Mouse (Mus musculus) megakaryocyte, embryonic 14.5 days (primary cell): Measurements from ENCODE around the gene Cgnl1. TPM values are rescaled to one million over a fixed set of nuclear protein-coding genes. Genes with fewer than 3 reads are reported as not detected.

Experiments
- H3K27me3 ChIP-seq: replicated peaks from 2 replicates; pipeline ENCODE3; 2012; ENCODE audit warnings: inconsistent platforms
- H3K36me3 ChIP-seq: replicated peaks from 2 replicates; pipeline ENCODE3; 2012; ENCODE audit warnings: low read length, inconsistent platforms, mixed read lengths
- H3K4me1 ChIP-seq: 2 replicates; pipeline ENCODE4 v1.6.1; 2012; ENCODE audit warnings: inconsistent platforms
- H3K4me3 ChIP-seq: replicated peaks from 2 replicates; pipeline ENCODE3; 2012; ENCODE audit warnings: moderate library complexity, mild to moderate bottlenecking, inconsistent platforms
- H3K9me3 ChIP-seq: 2 replicates; pipeline ENCODE4 v1.6.1; 2012; ENCODE audit warnings: inconsistent platforms
- FLI1 ChIP-seq: IDR thresholded peaks from 2 replicates; pipeline ENCODE4 v1.6.1; 2012; ENCODE audit warnings: low read length, inconsistent platforms, mixed read lengths
- GATA1 ChIP-seq: IDR thresholded peaks from 3 replicates; pipeline ENCODE4 v1.6.1; 2012; ENCODE audit warnings: mixed read lengths, low read length, inconsistent platforms, borderline replicate concordance
- polyA plus RNA-seq: library from polyadenylated mRNA; stranded (reverse); fragments of >175 nt; gene quantifications from 2 replicates; pipeline ENCODE4 v1.2.3, GENCODE M21; 2012; ENCODE audit warnings: low replicate concordance; ENCODE audit not compliant: insufficient read depth

Cgnl1 gene
- polyA plus RNA-seq, 1 experiment, result 0.04 TPM

DNA sequence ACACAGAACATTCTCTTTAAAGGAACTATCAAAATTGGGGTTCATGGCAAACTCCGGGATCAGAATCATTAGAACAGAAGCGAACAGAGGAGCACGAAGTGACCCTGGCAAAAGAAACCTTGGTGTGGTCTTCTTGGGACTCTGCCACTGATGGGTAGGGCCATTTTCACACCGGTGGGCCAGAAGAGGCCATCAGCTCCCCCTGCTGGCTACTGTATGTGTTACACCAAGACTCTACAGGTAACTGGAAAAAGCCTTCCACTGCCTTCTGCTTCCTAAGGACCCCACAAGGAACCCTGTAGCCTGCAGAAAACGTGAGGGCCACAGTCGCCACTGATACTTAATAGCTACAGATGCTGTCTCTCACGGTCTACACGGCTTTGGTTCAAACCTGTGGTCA is 154.0 kb downstream of the Cgnl1 start:
- H3K27me3 ChIP-seq, result peaks cover 16% of the 10 kb centered on the region
- TF ChIP-seq GATA1, result no peak
- no peak for TF ChIP-seq FLI1

DNA sequence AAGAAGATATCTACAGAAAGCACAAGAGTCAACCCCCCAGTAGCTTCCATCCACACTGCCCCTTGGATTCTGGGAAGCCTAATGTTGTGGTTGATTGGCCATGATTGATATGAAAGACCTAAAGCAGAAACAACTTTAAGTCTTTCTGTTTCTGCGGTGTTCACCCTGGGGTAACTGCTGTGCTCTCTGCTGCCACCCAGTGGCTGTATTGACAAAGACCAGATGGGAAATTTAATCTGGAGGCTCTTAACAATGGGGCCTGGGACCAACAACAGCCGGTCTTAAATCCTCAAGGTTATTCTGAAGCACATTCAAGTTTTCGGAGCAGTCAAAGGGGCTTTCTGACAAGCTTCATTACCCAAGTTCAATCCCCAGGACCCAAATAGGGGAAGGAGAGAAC is 155.2 kb downstream of the Cgnl1 start:
- peak overlapping the region; percentile 46 for H3K4me3 ChIP-seq
- H3K36me3 ChIP-seq, result no peaks in the 10 kb centered on the region
- peaks cover 13% of the 10 kb centered on the region for H3K4me1 ChIP-seq
- no peak for TF ChIP-seq GATA1
- TF ChIP-seq FLI1, result no peak
- peaks cover 25% of the 10 kb centered on the region for H3K27me3 ChIP-seq
- no peaks in the 10 kb centered on the region for H3K9me3 ChIP-seq

More for the DNA sequence above, 154.0 kb downstream of the Cgnl1 start:
- Histone ChIP-seq H3K4me3 (no peak overlapping the region), H3K36me3 (no peaks in the 10 kb centered on the region), H3K4me1 (peaks cover 13% of the 10 kb centered on the region), H3K9me3 (no peaks in the 10 kb centered on the region)

DNA sequence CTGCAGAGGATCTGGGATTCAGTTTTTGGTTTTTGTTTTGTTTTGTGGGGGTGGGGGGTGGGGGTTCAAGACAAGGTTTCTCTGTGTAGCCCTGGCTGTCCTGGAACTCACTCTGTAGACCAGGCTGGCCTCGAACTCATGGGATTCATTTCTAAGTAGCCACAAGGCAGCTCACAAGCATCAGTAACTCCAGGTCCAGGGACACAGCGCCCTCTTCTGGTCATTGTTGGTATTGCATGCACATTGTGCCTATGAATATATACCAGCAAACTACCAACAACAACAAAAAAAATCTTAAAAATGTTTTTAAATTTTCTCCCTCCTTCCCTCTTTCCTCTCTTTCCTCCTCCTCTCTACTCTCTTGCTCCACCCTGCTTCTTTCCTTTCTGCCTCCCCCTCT is 156.8 kb downstream of the Cgnl1 start:
- peaks cover 30% of the 10 kb centered on the region for H3K27me3 ChIP-seq
- TF ChIP-seq FLI1 (no peak), GATA1 (no peak)
- no peaks in the 10 kb centered on the region for H3K9me3 ChIP-seq
- no peak overlapping the region for H3K4me3 ChIP-seq
- peaks cover 15% of the 10 kb centered on the region for H3K4me1 ChIP-seq
- H3K36me3 ChIP-seq, result no peaks in the 10 kb centered on the region

DNA sequence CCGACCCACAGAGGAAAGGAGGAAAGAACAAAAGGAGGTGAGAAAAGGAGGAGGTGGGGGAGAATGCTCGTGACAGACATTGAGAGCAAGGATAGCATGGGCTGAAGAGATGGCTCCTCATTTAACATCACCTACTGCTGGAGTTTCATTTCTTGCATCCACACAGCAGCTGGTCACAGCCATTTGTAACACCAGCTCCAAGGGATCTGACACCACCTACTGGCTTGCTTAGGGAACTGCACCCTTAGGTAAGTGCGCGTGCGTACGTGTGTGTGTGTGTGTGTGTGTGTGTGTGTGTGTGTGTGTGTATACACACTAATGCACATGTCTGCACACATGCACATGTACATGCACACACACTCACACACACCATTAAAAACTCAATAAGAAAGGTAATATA is 158.4 kb downstream of the Cgnl1 start:
- H3K4me1 ChIP-seq, result peaks cover 24% of the 10 kb centered on the region
- H3K4me3 ChIP-seq, result no peak overlapping the region
- peaks cover 41% of the 10 kb centered on the region for H3K27me3 ChIP-seq
- H3K9me3 ChIP-seq, result no peaks in the 10 kb centered on the region
- no peaks in the 10 kb centered on the region for H3K36me3 ChIP-seq
- no peak for TF ChIP-seq GATA1
- TF ChIP-seq FLI1, result no peak

- TF ChIP-seq GATA1 (no peak), FLI1 (no peak)
- Histone ChIP-seq H3K36me3 (no peaks in the 10 kb centered on the region), H3K4me3 (no peak overlapping the region), H3K27me3 (peaks cover 44% of the 10 kb centered on the region), H3K4me1 (peaks cover 32% of the 10 kb centered on the region), H3K9me3 (no peaks in the 10 kb centered on the region)
These were observed 159.5 kb downstream of the Cgnl1 start for GRCm38 (mm10) chr9:71611876-71612275.

DNA sequence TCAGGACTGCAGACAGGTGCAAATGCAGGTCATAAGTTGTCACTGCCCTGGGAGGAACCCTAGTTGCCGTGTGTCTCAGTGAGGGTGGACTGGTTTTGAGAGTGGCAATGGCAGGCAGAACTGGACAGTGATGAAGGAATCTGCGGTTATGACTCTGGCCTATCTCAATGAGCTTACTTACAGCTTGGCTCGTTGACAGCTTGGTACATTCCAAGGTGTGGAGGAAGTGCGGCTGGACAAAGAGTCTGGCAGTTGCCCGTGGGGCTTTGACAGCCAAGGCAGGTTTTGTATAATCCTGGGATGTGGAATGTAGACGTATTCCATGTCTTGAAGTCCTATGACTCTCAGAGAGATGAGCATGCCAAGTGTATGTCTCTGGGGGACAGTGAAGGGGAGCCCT is 162.4 kb downstream of the Cgnl1 start:
- no peak overlapping the region for H3K4me3 ChIP-seq
- TF ChIP-seq FLI1 (no peak), GATA1 (no peak)
- peaks cover 65% of the 10 kb centered on the region for H3K27me3 ChIP-seq
- no peaks in the 10 kb centered on the region for H3K9me3 ChIP-seq
- H3K36me3 ChIP-seq, result no peaks in the 10 kb centered on the region
- H3K4me1 ChIP-seq, result peaks cover 42% of the 10 kb centered on the region

- TF ChIP-seq FLI1, result no peak
- peak; percentile 66; the same call in 1 of the 3 replicates for TF ChIP-seq GATA1
- no peaks in the 10 kb centered on the region for H3K36me3 ChIP-seq
- peak overlapping the region; percentile 76 for H3K4me3 ChIP-seq
- peaks cover 65% of the 10 kb centered on the region for H3K27me3 ChIP-seq
- 0 out of 2 replicates have a peak, but pooled peaks cover 3% of the 10 kb centered on the region for H3K9me3 ChIP-seq
- H3K4me1 ChIP-seq, result peaks cover 42% of the 10 kb centered on the region
These were observed 164.9 kb downstream of the Cgnl1 start for GRCm38 (mm10) chr9:71606296-71607057.

DNA sequence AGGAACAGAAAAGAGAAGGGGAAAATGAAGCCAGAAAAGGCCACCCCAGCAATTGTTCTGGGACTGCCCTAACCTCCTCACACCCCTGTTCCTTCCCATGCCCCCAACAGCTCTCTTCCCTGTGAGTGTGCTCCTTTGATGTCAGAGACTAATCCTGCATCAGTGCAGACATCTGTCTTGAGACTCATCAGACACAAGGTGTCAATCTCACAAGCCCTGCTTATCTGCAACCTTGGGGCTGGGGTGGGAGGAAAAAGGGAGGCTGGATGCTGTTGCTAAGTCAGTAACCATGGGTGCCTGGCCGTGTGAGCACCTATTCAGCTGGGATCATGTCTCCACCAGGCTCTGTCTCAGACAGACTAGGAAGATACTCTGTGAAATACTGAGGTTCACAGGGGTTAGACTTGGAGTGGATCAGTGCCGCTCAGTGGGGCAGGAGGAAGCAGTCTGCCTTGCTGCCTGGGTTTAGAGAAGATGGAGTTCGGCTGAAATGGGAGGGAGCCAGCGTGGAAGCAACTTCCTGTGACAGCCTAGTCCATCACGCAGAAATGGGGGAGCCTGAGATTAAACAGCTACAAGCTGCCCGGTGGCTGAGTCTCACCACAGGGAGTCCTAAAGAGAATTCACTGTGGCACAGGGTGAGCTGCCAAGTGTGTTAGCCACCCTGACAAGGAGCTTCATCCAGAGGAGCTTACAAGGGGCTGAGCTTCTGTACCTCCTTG is 166.3 kb downstream of the Cgnl1 start:
- Histone ChIP-seq H3K4me3 (no peak overlapping the region), H3K27me3 (peaks cover 67% of the 10 kb centered on the region), H3K36me3 (no peaks in the 10 kb centered on the region), H3K4me1 (peaks cover 42% of the 10 kb centered on the region), H3K9me3 (0 out of 2 replicates have a peak, but pooled peaks cover 3% of the 10 kb centered on the region)
- TF ChIP-seq GATA1, result no peak

GRCm38 (mm10) chr9:71599861-71600260 is 171.5 kb downstream of the Cgnl1 start:
- no peak overlapping the region for H3K4me3 ChIP-seq
- peaks cover 81% of the 10 kb centered on the region for H3K27me3 ChIP-seq
- TF ChIP-seq GATA1 (no peak), FLI1 (no peak)

GRCm38 (mm10) chr9:71596888-71597287 is 174.5 kb downstream of the Cgnl1 start:
- TF ChIP-seq GATA1, result no peak
- TF ChIP-seq FLI1, result no peak
- H3K9me3 ChIP-seq, result 0 out of 2 replicates have a peak, but pooled peaks cover under 1% of the 10 kb centered on the region
- no peaks in the 10 kb centered on the region for H3K36me3 ChIP-seq
- peaks cover 83% of the 10 kb centered on the region for H3K27me3 ChIP-seq
- no peak overlapping the region for H3K4me3 ChIP-seq
- H3K4me1 ChIP-seq, result peaks cover 39% of the 10 kb centered on the region

More at GRCm38 (mm10) chr9:71599861-71600260, 171.5 kb downstream of the Cgnl1 start:
- Histone ChIP-seq H3K4me1 (peaks cover 31% of the 10 kb centered on the region), H3K9me3 (0 out of 2 replicates have a peak, but pooled peaks cover 3% of the 10 kb centered on the region), H3K36me3 (no peaks in the 10 kb centered on the region)
